Mouse (Mus musculus): Measurements from ENCODE around the gene Fgf5.

GRCm38 (mm10) chr5:98241322-98241829, 12.6 kb upstream of the Fgf5 start:
- no peak for TF ChIP-seq POLR2A (IDR thresholded peaks at IDR 0.05; ENCODE audit: borderline replicate concordance, control insufficient read depth, low read depth, low read length)
- no peak for TF ChIP-seq CTCF (IDR thresholded peaks at IDR 0.05; ENCODE audit: control insufficient read depth, insufficient read depth, low read length)

Data from bone marrow, adult 2 months (tissue).